Mouse (Mus musculus): ENCODE measurements around the gene Rapgefl1.

The Rapgefl1 gene

DNA sequence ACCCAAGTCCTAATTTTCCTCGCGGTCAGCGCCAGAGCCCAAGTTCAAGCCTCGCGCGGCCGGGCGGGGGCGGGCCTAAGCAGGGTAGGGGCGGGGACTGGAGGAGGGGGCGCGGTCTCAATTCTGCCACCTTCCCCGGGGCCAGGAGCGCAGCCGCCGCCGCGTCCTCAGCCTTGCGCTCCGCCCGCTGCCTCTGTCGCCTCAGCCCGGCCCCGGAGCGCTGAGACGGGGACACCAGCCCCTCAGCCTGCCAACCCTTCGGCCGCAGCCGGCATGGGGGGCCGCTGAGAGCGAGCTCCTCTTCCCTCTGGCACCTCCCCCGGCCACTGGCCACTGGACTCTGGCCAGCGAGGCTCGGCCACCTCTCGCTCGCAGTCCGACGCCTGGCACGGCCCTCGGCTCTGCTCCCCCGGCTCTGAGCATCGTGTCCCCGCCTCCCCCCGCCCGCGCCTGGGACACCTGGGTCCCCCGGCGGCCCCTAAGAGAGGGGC, at the start of gene Rapgefl1:
Gene Rapgefl1 (plus strand): TSS at position 135 of the 491 bp plus-strand sequence.
- DNase-seq (ENCODE audit: low spot score) = peak; percentile 85

DNA sequence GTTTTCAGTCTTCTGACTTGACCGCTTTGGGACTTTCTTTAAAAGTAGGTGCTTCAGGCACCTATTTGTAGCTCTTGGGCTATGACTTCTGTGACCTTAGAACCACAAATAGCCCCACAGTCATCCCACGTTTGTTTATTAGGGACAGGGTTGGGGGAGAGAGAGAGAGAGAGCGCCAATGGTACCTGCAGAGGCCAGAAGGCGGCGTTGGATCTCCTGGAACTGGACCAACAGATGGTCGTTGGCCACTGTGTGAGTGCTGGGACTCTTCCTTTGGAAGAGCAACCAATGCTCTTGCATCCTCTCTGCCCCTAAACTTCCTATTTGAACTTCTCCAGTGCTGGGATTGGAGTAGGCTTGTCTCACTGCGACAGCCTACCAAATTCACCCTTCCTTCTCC, 49.4 kb upstream of the Rapgefl1 start:
- no peak for DNase-seq (ENCODE audit: low spot score)

DNA sequence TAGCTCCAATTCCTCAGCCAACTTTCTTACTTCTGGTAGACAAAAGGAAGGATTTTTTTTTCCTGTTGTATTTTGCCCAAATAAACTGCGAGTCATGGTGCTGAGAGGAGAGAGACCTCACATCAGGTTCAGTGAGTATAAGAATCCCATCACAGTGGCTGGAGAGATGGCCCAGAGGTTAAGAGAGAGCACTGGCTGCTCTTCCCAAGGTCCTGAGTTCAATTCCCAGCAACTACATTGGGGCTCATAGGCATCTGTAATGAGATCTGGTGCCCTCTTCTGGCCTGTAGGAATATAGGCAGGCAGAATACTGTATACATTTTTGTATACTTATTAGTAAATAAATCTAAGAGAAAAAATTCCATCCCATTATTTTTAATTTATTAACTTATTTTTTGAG, 48.9 kb upstream of the Rapgefl1 start:
- peak; percentile 49 for DNase-seq (ENCODE audit: low spot score)

DNA sequence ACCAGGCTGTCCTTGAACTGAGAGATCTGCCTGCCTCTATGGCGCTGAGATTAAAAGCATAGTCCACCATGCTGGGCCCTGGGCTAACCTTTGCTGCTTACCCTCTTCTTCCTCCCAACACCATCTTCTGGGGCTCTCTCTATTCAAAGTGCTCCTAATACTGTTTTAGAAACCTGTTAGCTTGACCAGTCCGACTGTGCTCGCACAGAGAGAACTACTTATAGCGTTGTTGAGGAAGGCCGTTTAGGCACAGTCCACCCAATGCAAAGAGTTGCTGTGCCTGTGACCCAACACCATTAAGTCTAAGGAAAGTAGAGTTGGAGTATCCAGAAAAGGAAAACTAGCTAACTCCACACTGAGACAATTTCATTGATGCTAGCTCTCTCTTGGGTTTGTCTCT, 48.4 kb upstream of the Rapgefl1 start:
- DNase-seq (ENCODE audit: low spot score) = no peak

DNA sequence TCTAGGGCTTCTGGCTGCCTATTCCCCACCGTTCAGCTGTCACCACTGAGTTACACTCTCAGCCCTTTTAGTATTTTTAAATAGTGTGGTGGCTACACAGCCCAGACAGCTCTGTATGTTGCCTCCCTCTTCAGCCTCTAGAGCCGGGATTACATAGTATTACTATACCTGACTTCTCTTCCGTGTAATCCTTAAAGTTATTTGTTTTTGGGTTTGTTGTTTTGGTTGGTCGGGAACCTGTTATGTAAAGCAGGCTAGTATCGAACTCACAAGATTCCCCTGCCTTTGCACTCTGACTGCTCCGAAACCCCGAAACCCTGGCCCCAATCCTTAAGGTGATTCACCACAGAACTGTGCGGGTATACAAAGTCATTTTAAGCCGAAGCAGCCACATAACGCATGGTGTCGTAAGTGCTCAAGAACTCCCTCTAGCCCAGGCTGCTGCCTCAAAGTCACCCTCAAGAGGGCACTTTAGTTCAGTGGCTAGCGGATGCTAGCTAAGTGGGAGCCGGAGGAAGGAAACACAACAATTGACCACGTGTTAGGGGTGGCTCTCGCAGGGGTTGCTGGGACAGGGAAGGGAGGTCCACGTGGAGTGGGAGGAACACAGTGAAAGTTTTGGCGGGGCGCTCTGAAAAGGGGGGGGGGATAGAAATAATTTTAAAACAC, 47.9 kb upstream of the Rapgefl1 start:
- peak; percentile 89 for DNase-seq (ENCODE audit: low spot score)

DNA sequence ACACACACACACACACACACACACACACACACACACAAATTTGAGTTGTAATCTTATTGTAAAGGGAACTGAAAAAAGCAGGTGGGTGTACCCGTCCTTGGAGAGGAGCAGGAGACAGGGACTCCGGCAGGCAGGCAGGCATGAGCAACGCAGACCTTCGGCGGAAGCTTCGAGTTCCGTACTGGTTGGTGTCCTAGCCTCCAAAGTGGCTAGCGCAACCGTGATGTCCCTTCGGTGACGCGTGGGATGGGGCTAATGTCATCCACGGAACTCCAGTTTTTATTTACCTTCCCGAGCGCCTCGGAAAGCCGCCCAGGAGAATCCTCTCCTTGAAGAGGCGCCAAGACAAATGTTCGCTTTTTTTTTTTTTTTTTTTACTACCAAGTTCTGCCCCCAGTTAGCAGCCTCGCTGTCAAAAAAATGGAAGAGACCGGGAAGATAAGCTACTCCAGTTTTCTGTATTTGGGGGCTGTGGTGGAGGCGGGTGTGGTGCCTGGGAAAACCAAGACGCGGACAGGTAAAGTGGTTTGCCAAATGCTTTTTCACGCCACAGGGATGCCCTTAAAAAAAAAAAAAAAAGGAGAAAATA, 47.3 kb upstream of the Rapgefl1 start:
- DNase-seq (ENCODE audit: low spot score) = no peak

DNA sequence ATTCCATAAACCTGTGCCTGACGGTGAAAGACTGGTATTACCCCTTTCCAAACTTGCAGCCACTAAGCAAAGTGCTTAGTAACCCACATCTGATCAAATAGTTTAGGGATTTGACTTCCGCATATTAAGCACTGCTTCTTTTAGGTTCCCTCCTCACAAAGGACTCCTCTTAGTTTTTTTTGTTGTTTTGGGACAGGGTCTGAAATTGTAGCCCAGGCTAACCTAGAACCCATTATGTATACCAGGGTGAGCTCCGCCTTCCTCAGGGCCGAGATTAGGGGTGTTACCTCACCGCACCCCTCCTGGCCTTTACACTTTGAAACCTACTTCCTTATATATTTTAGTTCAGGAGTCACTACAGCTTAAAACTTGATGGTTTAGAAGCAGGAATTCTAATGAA, 46.8 kb upstream of the Rapgefl1 start:
- no peak for DNase-seq (ENCODE audit: low spot score)

DNA sequence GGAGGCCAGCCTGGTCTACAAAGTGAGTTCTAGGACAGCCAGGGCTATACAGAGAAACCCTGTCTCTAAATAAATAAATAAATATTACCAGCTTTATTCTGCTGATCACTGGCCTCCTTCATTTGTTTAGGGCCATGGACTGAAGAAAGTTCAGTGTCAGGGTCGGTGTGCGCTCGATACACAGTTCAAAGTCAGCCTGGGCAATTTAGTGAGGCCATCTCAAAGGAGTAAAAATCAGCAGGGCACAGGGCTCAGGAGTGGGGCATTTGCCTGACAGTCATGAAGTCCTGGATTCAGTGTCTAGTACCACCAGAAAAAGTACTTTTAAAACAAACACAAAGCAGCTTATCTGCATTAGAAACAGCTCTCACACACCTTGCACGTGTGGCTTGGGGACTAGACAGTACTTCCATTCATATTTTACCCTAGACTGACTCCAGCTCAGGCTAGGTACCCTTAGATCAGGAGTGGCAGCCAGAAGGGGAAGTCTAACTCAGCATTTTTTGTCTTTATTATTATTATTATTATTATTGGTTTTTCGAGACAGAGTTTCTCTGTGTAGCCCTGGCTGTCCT, 45.9 kb upstream of the Rapgefl1 start:
- DNase-seq (ENCODE audit: low spot score) = no peak

DNA sequence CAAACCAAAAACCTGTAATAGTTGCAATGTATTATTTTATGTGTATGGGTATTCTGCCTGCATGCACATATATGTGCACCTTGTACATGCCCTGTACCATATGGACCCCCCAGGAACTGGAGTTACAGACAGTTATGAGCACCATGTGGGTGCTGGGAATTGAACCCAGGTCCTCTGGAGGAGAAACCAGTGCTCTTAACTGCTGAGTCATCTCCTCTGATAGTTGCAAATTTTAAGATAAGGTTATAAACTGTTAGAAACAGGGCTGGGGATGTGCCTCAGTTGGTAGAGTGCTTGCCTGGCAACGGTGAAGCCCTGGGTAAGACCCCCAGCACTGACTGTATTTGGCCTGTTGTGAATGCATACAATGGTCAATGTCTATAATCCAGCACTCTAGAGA, 45.1 kb upstream of the Rapgefl1 start:
- DNase-seq (ENCODE audit: low spot score) = no peak

DNA sequence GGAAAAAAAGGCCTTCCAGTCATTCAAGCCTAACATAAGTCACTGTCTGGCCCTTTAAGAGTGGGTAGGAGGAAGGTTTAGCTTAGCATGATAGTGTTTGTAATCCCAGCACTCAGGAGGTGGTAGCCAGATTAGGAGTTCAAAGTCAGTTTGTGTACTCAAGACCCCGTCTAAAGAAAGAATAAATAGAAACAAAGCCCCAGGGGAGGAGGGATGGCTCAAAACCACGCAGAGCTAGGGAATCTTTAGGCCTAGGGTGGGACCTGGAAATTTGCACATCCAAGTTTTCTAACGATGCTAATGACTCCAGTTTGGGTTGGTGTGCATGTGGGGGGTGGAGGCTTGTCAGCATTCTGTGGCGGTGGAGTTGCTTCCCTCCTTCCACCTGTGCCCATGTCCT, 44.5 kb upstream of the Rapgefl1 start:
- DNase-seq (ENCODE audit: low spot score) = no peak

DNA sequence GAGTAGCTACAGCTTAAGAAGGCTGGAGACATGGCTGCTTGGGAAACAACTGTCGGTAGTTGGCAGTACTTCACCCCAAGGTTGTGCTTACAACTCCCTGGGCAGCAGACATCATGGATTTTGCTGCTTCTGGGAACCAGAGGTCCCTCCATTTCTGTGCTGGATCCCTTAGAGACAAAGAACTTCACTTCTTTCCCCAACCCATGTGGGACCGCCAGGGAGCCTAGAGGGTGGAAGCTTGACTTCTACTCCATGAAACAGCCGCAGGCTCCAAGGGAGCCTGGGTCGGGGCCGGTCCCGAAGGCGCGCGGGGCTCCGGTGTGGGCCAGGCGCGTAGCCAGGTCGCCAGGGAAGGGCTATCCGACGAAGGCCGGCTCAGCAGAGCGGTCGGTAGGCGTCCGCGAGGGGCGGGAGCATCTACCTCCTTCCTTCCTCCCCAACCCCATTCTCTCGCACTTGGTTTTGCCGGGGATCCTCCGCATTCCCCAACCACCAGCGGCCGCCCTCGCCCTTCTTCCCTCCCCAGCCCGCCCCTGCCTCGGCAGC, 42.0 kb upstream of the Rapgefl1 start:
- peak; percentile 81 for DNase-seq (ENCODE audit: low spot score)

DNA sequence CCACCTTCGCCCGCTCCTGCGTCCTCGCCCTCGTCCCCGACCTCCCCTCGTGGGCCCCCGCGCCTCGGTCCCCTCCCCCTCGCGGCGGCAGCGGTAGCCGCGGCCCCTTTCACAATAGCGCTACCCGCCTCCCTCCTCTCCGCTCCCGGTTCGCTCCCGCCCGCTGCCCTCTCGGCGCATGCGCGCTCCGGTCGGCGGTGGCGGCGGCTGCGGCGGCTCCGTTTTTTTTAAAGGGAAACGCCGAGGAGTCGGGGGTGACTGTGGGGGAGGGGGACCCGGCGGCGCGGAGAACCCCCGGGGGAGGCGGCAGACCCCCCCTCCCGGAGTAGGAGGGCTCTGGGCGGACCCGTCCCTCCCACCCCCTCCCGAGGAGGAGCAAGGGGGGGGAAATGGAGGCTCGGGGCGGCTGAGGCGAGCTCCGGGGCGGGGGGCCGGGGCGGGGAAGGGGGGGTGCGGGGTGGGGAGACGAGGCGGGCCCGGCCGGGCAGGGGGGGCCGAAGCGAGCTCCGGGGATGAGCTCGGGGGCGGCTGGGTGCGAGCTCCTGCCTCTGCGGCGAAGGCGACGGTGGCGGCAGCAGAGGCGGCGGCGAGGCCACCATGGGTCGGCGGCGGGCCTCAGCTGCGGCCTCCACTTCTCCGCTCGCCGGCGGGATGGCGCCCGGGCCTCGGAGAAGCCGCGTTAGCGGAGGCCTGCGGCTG, 41.4 kb upstream of the Rapgefl1 start, which contains the start of gene Msl1:
Gene Msl1 (plus strand): TSS at position 502 of the 699 bp plus-strand sequence.
- peak; percentile 88 for DNase-seq (ENCODE audit: low spot score)

DNA sequence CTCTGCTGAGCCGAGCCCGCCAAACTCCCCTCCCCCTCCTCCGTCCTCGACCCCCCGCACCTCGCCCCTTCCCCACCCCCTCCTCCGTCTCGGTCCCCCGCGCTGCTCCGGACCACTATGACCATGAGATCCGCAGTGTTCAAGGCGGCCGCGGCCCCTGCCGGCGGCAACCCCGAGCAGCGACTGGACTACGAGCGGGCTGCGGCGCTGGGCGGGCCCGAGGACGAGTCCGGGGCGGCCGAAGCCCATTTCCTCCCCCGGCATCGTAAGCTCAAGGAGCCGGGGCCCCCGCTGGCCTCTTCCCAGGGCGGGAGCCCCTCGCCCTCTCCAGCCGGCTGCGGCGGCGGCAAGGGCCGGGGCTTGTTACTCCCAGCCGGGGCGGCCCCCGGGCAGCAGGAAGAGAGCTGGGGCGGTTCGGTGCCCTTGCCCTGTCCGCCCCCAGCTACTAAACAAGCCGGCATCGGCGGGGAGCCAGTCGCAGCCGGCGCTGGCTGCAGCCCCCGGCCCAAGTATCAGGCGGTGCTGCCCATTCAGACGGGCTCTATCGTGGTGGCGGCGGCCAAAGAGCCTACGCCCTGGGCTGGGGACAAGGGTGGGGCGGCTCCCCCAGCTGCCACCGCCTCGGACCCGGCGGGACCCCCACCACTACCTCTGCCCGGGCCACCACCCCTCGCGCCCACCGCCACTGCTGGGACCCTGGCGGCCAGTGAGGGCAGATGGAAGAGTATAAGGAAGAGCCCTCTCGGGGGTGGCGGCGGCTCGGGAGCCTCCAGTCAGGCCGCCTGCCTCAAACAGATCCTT, 40.7 kb upstream of the Rapgefl1 start:
- peak; percentile 38 for DNase-seq (ENCODE audit: low spot score)

DNA sequence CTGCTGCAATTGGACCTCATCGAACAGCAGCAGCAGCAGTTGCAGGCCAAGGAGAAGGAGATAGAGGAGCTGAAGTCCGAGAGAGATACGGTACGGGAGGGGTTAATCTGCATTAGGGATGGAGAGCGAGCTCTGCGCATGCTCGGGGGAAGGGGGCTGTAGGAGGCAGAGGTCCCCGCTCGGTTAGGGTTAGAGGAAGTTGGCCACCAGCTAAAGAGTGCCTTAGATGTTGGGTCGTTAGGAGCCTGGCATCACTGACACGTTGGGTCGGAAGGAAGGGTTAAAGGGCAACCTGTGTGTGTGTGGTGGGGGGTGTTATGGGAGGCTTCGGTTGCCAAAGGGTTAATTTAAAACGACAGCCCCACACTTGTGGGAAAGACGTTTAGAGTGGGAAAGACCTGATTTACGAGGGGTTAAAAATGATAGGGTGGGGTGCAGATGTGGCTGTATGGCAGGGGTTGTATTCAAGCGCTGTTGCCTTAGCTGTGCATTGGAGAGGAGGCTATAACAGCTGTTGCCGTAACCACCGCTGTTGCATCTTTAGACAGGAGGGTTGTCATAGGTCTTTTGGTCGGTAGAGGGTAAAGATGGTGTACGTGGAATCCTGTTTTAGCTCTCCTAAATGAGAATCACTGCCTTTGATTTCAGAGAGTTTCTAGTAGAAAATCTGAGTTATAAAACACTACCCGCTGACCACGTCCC, 39.9 kb upstream of the Rapgefl1 start:
- DNase-seq (ENCODE audit: low spot score) = peak; percentile 80

DNA sequence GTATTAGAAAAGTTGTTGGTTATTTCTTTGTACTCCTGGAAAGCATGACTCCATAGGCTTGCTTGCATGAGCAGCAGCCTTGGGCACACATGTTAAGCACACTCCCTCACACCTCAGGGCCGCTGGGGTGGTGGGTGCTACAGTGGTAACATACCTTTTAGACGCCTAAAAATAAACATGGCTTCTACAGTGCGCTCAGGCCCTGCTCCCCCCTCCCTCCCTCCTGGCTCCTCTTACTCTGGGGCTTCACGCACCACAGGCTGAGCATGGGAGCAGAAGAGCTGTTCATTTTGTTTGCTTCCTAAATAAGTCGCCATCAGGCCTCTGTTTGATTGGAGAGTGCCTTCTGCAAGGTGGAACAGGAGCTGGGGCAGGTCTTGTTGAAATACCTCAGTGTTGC, 39.3 kb upstream of the Rapgefl1 start:
- no peak for DNase-seq (ENCODE audit: low spot score)

DNA sequence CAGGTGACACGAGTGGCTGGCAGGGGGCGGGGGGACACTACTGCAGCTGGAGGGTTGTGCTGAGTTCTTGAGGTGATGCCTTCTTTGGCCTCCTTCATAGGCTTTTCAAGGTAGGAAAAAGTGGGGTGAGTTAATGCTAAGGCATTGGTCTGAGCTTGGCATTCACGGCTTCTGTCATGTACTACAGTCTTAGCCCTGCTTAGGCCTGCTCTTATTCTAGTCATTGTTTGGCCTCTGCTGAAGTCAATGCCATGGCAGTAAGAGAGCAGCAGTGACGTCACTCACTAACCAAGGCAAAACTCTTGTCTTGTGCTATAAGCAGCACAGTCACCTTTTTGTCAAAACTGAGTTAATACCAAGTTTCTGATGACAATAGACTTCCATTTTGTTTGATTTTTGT, 38.7 kb upstream of the Rapgefl1 start:
- peak; percentile 40 for DNase-seq (ENCODE audit: low spot score)

DNA sequence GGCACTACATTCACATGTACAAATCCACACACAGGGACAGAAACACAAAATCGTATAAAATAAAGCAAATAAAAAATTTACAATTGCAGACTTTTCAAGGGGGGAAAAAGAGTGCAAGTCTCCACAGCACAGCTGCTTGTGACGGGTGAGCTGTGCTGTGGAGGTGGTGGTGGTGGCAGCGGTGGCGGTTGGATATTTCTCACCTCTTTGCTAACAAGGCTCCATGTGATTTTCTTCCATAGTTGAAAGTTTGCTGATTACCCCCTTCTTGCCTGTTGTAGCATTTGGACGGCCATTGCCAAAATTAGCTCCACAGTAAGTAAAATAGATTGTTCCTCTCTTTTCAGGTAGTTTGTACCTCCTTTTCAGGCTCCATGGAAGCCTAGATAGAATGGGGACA, 32.0 kb upstream of the Rapgefl1 start, which contains the start of gene Casc3:
Gene Casc3 (plus strand): TSS at position 301 of the 400 bp plus-strand sequence.
- no peak for DNase-seq (ENCODE audit: low spot score)

DNA sequence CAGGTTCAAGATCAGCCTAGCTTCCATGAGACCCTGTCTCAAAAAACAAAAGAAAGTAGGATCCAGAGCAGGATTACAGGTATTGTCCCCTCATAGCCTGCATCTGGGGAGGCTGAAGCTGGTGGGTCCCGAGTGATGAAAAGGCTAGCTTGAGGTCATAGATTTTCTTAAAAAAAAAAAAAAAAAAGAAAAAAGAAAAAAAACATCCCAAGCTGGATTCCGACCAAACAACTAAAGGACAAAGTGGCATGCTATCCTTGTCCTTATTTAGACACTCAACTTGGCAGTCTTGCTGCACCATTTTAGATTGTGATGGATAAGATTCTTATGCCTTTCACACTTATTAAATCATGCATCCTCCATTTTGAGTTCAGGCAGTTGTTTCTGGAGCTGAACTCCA, 28.2 kb upstream of the Rapgefl1 start:
- peak; percentile 43 for DNase-seq (ENCODE audit: low spot score)

DNA sequence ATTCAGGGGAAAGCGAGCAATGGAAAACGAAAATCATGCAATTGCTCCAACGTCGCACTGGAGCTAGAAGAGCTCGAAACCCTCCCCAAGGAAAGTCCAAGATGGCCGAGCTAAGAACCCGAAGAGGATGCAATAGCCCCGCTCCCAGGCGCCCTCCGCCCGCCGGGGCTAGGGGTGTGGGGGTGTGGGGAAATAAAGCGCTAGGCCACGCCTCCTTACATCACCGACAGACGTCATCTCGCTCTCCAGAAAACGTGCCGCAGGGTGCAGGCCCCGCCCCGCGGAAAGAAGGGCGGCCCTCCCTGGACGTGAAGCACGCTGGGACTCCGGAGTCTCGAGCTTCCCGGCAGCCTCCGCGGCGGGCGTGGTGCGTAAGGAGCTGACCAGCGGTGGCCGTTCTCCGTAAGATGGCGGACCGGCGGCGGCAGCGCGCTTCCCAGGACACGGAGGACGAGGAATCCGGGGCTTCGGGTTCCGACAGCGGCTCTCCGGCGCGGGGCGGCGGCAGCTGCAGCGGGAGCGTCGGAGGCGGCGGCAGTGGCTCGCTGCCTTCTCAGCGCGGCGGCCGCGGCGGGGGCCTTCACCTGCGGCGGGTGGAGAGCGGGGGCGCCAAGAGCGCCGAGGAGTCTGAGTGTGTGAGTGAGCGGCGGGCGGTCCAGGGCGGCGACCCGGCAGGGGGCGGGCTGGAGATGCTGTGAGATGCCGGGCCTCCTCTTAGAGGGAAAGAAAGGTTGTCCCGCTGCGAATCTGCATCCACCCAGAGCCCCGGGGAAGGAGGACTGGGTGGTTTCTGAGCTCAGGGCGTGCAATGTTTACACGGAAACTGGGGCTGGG, 26.9 kb upstream of the Rapgefl1 start:
- DNase-seq (ENCODE audit: low spot score) = peak; percentile 97

DNA sequence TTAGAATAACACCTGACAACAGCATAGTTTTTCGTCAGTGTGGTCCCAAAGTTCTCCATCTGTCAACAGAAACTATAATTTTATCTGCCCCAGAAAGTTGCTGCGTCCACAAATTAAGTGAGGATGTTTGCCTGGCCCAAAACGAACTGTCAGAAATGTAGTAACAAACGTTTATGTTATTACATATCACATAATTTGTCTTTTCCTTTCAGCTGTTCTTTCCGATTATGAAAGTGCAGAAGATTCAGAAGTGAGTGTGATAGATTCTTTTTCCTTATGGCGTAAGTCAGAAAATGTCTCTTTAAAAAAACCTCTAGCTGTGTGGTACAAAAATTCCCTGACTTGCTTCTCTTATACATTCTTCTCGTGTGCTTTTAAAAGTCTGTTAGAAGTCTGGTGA, 25.9 kb upstream of the Rapgefl1 start:
- DNase-seq (ENCODE audit: low spot score) = no peak
